Mouse (Mus musculus): Measurements from ENCODE around the gene Nckap5l. TPM values are rescaled to one million over a fixed set of nuclear protein-coding genes. Genes with fewer than 3 reads are reported as not detected.
"Not testable (repeated sequence)": the region's sequence is repeated elsewhere in the genome, so short reads cannot be mapped to it uniquely, and the experiment has no call there.

Nckap5l gene
- total and polyA plus RNA-seq, 2 experiments from 2014 or later, result 10.3 to 17.6 TPM

- Histone ChIP-seq H3K36me3 (ENCODE audit: insufficient read depth) (no peaks in the 10 kb centered on the region), H3K27me3 (ENCODE audit: insufficient read depth, low read length) (no peaks in the 10 kb centered on the region)
Measured at GRCm38 (mm10) chr15:99390472-99391401, 66.8 kb downstream of the Nckap5l start.

DNA sequence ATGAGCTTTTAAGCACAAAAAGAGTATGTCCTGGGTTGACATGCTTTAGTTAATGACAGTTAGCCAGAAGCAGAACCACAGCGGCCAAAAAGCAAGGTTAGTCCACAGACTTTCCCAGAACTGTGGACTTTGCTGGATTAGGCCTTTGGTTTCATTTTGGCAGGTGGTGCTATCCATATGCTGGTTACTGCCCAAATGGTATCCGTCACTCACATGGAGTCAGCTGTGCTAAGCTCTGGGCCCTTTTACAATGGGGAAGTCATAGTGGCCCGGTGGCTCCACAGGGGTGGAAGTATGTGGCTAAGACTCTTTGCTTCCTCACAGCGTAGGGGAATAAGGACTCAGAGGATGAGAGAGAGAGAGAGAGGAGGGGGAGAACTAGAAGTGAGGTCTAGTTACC, 69.6 kb downstream of the Nckap5l start:
- Histone ChIP-seq H3K9me3 (ENCODE audit: low read length) (no peaks in the 10 kb centered on the region), H3K4me2 (ENCODE audit: low read depth) (no peak overlapping the region), H3K27me3 (ENCODE audit: insufficient read depth, low read length) (no peaks in the 10 kb centered on the region), H3K27ac (ENCODE audit: low read depth, low read length) (no peak overlapping the region), H3K36me3 (ENCODE audit: insufficient read depth) (no peaks in the 10 kb centered on the region), H3K9ac (no peak overlapping the region), H3K4me1 (ENCODE audit: insufficient read depth) (peaks cover 4% of the 10 kb centered on the region), H3K4me3 (ENCODE audit: low read depth, low read length) (no peak overlapping the region)
- ATAC-seq (no peak), DNase-seq (no peak)
- TF ChIP-seq CTCF (IDR thresholded peaks at IDR 0.05; ENCODE audit: low read depth), result no peak
- 59% methylated on average over 4 of the region's 4 CpGs for WGBS

More at GRCm38 (mm10) chr15:99390472-99391401, 66.8 kb downstream of the Nckap5l start:
- no peak overlapping the region for H3K27ac ChIP-seq (ENCODE audit: low read depth, low read length)
- H3K9me3 ChIP-seq (ENCODE audit: low read length), result no peaks in the 10 kb centered on the region
- 74% methylated on average over 7 of the region's 7 CpGs for WGBS
- ATAC-seq (no peak), DNase-seq (no peak)
- H3K4me2 ChIP-seq (ENCODE audit: low read depth), result no peak overlapping the region
- peaks cover 21% of the 10 kb centered on the region for H3K4me1 ChIP-seq (ENCODE audit: insufficient read depth)
- no peak overlapping the region for H3K4me3 ChIP-seq (ENCODE audit: low read depth, low read length)
- TF ChIP-seq CTCF (IDR thresholded peaks at IDR 0.05; ENCODE audit: low read depth), result no peak
- H3K9ac ChIP-seq, result no peak overlapping the region

- no peaks in the 10 kb centered on the region for H3K9me3 ChIP-seq (ENCODE audit: low read length)
- H3K4me2 ChIP-seq (ENCODE audit: low read depth), result no peak overlapping the region
- H3K36me3 ChIP-seq (ENCODE audit: insufficient read depth), result no peaks in the 10 kb centered on the region
- no peak for TF ChIP-seq CTCF (IDR thresholded peaks at IDR 0.05; ENCODE audit: low read depth)
- WGBS, result 67% methylated on average over 3 of the region's 3 CpGs
- H3K4me1 ChIP-seq (ENCODE audit: insufficient read depth), result no peaks in the 10 kb centered on the region
- no peak overlapping the region for H3K9ac ChIP-seq
- H3K27me3 ChIP-seq (ENCODE audit: insufficient read depth, low read length), result no peaks in the 10 kb centered on the region
- H3K4me3 ChIP-seq (ENCODE audit: low read depth, low read length), result no peak overlapping the region
- no peak overlapping the region for H3K27ac ChIP-seq (ENCODE audit: low read depth, low read length)
- ATAC-seq, result no peak
- no peak for DNase-seq
Measured at GRCm38 (mm10) chr15:99386796-99387195, 70.8 kb downstream of the Nckap5l start.

DNA sequence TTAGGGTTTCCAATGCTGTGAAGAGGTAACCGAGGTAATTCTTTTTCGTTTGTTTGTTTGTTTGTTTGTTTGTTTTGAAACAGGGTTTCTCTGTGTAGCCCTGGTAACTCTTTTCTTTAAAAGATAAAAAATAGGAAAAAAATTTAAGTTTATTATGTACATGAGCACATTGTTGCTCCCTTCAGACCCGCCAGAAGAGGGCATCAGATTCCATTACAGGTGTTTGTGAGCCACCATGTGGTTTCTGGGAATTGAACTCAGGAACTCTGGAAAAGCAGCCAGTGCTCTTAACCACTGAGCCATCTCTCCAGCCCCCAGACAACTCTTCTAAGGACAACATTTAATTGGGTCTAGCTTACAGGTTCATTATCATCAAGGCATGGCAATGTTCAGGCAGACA, 71.4 kb downstream of the Nckap5l start:
- not testable (repeated sequence) for H3K27ac ChIP-seq (ENCODE audit: low read depth, low read length); H3K4me1 ChIP-seq (ENCODE audit: insufficient read depth); H3K9me3 ChIP-seq (ENCODE audit: low read length); DNase-seq; H3K4me3 ChIP-seq (ENCODE audit: low read depth, low read length); ATAC-seq; H3K4me2 ChIP-seq (ENCODE audit: low read depth); H3K9ac ChIP-seq; H3K27me3 ChIP-seq (ENCODE audit: insufficient read depth, low read length); H3K36me3 ChIP-seq (ENCODE audit: insufficient read depth)
- 73% methylated on average over 3 of the region's 3 CpGs for WGBS

DNA sequence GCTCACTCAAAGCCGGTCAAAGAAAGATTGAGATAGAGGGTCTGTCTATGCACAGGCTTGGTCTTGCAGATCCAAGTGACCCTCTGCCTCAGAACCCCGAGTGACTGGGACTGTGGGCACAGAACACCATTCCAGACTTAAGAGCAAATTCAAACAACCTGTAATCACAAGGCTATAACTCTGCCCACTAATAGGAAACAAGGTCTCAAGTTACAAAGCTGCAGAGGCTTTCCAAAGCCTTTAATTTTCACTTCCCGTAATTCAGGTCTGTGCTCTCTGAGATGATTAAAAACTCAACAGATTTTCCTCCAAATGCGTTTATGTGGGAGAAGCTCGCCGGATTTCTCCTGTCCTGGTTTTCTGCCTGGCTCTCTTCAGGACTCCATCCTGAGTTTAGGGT, 73.5 kb downstream of the Nckap5l start:
- no peaks in the 10 kb centered on the region for H3K27me3 ChIP-seq (ENCODE audit: insufficient read depth, low read length)
- TF ChIP-seq CTCF (IDR thresholded peaks at IDR 0.05; ENCODE audit: low read depth), result no peak
- WGBS, result 76% methylated on average over 6 of the region's 6 CpGs

GRCm38 (mm10) chr15:99382893-99383292, 74.7 kb downstream of the Nckap5l start:
- no peak overlapping the region for H3K9ac ChIP-seq
- 0 out of 2 replicates have a peak, but pooled peaks cover 3% of the 10 kb centered on the region for H3K9me3 ChIP-seq (ENCODE audit: low read length)
- H3K4me2 ChIP-seq (ENCODE audit: low read depth), result no peak overlapping the region
- no peak overlapping the region for H3K27ac ChIP-seq (ENCODE audit: low read depth, low read length)
- no peak for TF ChIP-seq CTCF (IDR thresholded peaks at IDR 0.05; ENCODE audit: low read depth)
- no peaks in the 10 kb centered on the region for H3K27me3 ChIP-seq (ENCODE audit: insufficient read depth, low read length)
- H3K4me1 ChIP-seq (ENCODE audit: insufficient read depth), result no peaks in the 10 kb centered on the region
- no peaks in the 10 kb centered on the region for H3K36me3 ChIP-seq (ENCODE audit: insufficient read depth)
- H3K4me3 ChIP-seq (ENCODE audit: low read depth, low read length), result no peak overlapping the region
- ATAC-seq (no peak), DNase-seq (no peak)

More for the DNA sequence above, 73.5 kb downstream of the Nckap5l start:
- DNase-seq (no peak), ATAC-seq (no peak)
- H3K9ac ChIP-seq, result no peak overlapping the region
- H3K27ac ChIP-seq (ENCODE audit: low read depth, low read length), result no peak overlapping the region
- H3K36me3 ChIP-seq (ENCODE audit: insufficient read depth), result no peaks in the 10 kb centered on the region
- H3K4me2 ChIP-seq (ENCODE audit: low read depth), result no peak overlapping the region
- H3K4me3 ChIP-seq (ENCODE audit: low read depth, low read length), result no peak overlapping the region
- no peaks in the 10 kb centered on the region for H3K4me1 ChIP-seq (ENCODE audit: insufficient read depth)
- H3K9me3 ChIP-seq (ENCODE audit: low read length), result no peaks in the 10 kb centered on the region

DNA sequence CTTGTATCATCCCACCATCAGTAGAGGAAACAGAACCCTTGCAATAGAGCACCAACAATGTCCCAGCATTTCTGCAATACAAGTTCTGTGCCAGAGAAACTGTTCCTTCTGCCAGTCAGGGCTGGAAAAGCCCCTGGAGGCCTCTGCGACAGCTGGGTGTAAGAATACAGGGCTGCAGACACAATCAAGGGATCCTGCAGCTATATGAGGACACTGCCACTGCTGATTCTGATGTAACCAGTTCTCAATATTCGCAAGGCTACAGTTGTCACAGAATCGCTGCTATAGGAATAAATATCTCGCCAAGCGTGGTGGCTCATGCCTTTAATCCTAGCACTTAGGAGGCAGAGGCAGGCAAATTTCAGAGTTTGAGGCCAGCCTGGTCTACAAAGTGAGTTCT, 81.3 kb downstream of the Nckap5l start:
- 91% methylated on average over 5 of the region's 5 CpGs for WGBS

More for the DNA sequence above, 81.3 kb downstream of the Nckap5l start:
- no peak overlapping the region for H3K27ac ChIP-seq (ENCODE audit: low read depth, low read length)
- H3K4me1 ChIP-seq (ENCODE audit: insufficient read depth), result no peaks in the 10 kb centered on the region
- DNase-seq (no peak), ATAC-seq (no peak)
- no peaks in the 10 kb centered on the region for H3K36me3 ChIP-seq (ENCODE audit: insufficient read depth)
- no peak overlapping the region for H3K9ac ChIP-seq
- TF ChIP-seq CTCF (IDR thresholded peaks at IDR 0.05; ENCODE audit: low read depth), result no peak
- H3K27me3 ChIP-seq (ENCODE audit: insufficient read depth, low read length), result no peaks in the 10 kb centered on the region
- H3K4me2 ChIP-seq (ENCODE audit: low read depth), result no peak overlapping the region
- H3K4me3 ChIP-seq (ENCODE audit: low read depth, low read length), result no peak overlapping the region
- H3K9me3 ChIP-seq (ENCODE audit: low read length), result 0 out of 2 replicates have a peak, but pooled peaks cover 3% of the 10 kb centered on the region

All from forebrain, postnatal 0 days (tissue).